Mouse (Mus musculus) brain, embryonic 14.5 days (tissue): ENCODE results near the gene Kdr. TPM values are rescaled to one million over a fixed set of nuclear protein-coding genes. Genes with fewer than 3 reads are reported as not detected.
A peak's percentile ranks its signal among the peaks of the same experiment; 100 is the strongest.

ENCODE experiments used
- DNase-seq: peaks from one replicate; pipeline ENCODE4 v3.0.0-alpha.2; 2011; ENCODE audit warnings: low read depth
- CTCF ChIP-seq: fragments of 200-500 bp; IDR thresholded peaks from 2 replicates; pipeline ENCODE4 v1.5.1; 2012; ENCODE audit warnings: inconsistent platforms, mild to moderate bottlenecking, moderate library complexity, borderline replicate concordance; ENCODE audit not compliant: insufficient read depth, insufficient read length; ENCODE audit errors: extremely low read depth
- POLR2A ChIP-seq: fragments of 200-500 bp; IDR thresholded peaks from 2 replicates; pipeline ENCODE4 v1.6.1; 2012; ENCODE audit warnings: mild to moderate bottlenecking, inconsistent platforms, borderline replicate concordance; ENCODE audit not compliant: poor library complexity, insufficient read depth, insufficient read length, severe bottlenecking; ENCODE audit errors: extremely low read depth
- polyA plus RNA-seq: library from polyadenylated mRNA; depleted of rRNA; stranded (reverse); fragments of >200 nt; gene quantifications from 2 replicates; pipeline ENCODE4 v1.2.3, GENCODE M21; 2012

Kdr gene
- polyA plus RNA-seq, 1 experiment: 25.8 TPM

DNA sequence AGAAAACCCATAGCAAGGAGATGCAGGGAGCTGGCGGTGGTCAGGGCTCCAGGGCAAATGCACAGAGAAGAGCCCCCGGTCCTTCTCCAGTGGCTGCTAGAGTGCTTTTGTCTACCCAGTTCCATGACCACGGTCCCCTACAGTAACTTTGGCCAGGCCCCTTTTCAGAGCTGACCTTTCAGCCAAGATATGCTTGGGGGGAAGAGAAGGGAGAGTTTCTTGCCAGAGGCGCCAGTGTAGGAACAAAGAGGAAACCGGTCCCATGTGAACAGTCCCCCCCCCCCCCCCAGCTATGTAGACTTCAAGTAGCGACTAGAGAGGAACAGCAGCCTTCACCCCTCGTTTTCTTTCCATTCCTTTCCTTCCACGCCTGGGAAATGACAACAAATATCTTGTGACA, 850 bp upstream of the Kdr start:
- no peak for TF ChIP-seq POLR2A
- no peak for TF ChIP-seq CTCF

DNA sequence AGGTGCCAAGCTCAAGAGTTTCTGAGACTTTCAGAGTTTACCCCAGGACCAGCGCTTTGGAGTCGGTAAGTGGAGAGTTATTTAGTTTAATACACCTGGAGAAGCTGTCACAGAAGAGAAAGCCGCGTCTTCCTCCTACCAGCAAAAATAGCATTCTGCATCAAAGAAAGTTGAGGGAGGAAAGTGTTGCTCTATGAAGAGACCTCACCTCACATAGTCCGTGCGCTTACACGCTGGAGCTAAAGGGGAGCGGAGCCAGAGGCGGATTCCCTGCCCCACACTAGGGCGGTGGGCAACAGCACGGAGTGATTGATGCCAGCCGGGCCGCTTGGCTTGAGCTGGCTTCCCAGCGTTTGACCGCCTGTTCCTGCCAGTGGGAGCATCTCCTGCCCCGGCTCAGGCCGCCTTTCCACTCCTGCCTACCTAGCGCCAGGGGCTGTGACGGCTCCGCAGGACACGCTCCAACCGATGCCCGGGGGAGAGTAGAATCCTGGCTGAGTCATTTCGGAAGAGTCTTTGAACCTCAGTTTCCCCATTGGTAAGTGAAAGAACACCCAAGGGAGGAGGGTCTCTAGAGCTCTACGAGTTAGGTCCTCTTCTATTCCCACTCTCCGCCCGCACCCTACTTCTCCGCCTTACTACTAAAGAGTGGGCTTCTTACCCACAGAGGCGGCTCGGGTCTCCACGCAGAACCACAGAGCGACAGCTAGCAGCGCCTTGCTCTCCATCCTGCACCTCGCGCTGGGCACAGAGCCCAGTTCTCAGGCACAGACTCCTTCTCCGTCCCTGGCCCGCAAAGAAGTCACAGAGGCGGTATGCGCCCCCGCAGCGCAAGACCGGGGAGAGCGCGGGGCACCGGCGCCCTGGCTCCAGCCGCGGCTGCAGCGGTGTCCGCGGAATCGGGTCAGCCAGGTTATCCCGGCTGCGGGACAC, 551 bp downstream of the Kdr start:
- TF ChIP-seq POLR2A (no peak), CTCF (no peak)
- peak; percentile 71 for DNase-seq

More for the DNA sequence above, 850 bp upstream of the Kdr start:
- DNase-seq: no peak

DNA sequence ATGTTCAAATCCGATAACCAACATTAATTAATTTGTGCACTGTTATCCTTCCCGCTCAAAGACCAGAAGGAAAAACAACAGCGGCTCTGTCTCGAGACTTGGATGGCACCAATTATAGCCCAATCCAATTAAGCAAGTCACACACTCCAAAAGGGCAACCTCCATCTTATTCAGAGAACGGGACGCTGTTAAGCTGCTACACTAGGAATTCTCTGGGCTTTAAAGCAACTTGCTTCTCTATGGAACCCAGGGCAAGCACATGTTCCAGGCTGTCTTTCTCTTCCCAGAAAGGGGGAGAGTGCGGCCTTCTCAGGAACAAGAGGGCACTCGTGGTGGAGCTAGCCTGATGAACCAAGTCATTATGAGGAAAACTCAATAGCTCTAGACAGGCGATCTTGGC, 1.6 kb downstream of the Kdr start:
- TF ChIP-seq POLR2A (no peak), CTCF (no peak)
- DNase-seq: peak; percentile 68

DNA sequence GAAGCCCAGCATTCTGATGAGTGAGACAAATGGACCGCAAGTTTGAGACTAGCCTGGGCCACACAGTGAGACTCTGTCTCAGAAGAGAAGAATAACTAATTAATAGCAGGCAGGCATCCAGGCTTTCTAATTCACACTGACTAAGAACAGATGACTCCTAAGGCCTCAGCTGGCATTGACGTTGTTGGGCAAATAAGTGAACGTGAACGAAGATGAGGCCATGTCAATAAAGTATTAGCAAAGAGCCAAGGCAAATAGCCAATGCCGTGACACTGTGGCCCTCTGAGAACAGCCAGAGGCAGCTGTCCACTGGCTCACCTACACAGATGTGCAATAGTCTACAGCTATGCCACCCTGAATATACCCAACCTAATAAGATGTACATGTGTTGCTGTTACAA, 2.9 kb downstream of the Kdr start:
- TF ChIP-seq CTCF: no peak
- TF ChIP-seq POLR2A: no peak
- peak; percentile 57 for DNase-seq

DNA sequence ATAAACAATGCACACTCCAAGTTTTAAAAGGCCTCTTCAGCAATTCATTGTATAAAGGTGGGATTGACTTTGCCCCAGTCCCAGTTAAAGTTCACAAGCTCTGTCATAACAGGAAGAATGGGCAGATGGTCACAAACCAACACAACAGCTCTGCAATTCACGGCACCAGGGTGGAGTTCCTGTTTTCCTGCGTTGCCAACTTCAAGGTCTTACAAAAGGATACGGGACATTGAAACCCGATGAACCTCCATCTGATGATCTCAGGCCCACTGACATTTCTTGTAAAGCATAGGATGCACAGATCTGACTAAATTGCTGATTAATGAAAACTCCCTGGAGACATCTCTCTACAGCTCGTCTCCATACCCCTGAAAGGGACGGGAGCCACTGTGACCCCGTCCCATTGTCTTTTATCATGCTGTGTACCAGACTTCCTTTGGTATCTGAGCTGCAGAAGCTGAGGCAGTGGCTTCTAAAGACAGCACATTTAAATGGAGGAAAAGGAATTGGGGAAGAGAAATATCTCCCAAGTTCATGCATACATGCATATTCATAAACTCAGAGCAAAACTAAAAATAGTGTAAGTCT, 3.6 kb downstream of the Kdr start:
- no peak for TF ChIP-seq CTCF
- no peak for TF ChIP-seq POLR2A
- DNase-seq: no peak

DNA sequence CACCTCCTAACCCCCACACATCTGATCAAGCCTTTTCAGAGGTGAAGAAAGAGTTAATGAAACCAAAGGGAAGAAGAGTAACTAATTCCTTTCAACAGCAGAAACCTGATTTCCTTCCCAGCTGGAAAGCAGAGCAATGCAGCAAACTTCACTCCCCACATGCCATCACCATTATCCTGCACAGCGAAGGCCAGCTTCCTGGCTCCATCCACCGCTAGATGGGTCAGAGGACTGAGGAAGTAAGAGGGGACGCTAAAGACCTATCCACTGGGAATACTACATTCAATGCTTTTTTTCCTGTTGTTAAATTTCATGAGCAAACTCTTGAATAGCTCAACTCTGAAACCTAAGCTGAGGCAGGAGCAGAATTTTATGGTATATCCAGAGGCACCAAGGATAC, 8.4 kb downstream of the Kdr start:
- TF ChIP-seq POLR2A: no peak
- no peak for TF ChIP-seq CTCF
- DNase-seq: no peak

DNA sequence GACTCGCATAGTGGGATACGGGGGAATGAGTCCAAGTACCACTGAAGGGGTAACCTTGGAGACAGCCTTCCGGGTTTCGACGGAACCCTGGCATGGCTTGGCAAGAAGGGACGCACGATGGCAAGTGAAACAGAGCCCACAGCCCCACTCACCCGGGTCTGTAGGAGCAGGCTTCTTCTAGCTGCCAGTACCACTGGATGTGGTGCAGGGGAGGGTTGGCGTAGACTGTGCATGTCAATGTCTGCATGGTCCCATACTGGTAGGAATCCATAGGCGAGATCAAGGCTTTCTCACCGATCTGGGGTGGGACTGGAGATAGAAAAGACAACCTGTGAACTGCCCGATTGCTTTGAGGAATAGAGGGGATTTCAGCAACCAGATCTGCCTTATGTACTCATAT, 15.7 kb downstream of the Kdr start:
- TF ChIP-seq CTCF: no peak
- no peak for DNase-seq

DNA sequence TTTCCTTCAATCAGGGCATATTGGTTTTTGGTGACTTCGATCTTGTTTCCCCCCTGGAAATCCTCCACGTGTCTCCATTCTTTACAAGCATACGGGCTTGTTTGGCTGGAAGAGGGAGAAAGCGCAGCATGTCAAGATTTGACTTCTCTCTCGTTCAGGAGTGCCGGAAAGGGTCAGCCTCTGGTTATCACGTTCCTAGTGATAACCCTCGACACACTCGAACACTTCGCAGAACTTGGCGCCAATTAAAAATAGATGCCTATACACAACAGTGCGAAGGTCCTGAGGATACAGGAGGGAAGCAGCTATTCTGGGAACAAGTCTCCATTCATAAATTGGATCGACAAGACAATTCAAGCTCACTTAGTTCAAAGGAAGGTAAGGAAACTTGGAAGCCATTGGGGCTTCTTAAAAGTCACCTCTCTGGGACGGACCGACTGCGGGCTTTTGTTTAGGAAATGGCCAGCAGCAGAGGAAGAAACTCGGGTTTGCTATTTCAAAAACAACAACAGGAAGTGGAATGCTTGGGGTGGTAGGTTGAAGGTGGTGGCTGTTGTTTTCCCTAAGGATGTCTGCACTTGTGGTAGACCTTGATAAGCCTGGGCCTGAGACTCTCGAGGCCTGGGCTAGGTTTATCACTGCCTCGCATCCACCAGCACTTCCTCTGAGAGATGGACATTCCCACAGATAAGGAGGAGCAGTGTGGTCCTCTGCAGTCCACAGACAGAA, 16.4 kb downstream of the Kdr start:
- no peak for TF ChIP-seq POLR2A
- no peak for TF ChIP-seq CTCF

DNA sequence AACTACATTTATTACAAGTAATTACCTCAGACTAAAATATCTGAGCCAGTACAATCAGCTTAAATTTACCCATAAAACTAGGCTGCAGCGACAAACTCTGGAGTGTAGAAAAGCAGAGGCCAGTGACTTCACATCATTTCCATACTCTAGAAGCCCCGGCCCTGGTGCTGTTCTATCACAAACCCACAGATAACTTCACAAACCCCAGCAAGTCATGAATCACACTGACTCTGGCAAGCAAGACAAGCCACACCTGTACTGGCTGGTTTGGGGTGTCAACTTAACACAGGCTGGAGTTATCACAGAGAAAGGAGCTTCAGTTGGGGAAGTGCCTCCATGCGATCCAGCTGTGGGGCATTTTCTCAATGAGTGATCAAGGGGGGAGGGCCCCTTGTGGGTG, 18.4 kb downstream of the Kdr start:
- no peak for DNase-seq
- TF ChIP-seq POLR2A (no peak), CTCF (no peak)

More for the DNA sequence above, 16.4 kb downstream of the Kdr start:
- DNase-seq: no peak

DNA sequence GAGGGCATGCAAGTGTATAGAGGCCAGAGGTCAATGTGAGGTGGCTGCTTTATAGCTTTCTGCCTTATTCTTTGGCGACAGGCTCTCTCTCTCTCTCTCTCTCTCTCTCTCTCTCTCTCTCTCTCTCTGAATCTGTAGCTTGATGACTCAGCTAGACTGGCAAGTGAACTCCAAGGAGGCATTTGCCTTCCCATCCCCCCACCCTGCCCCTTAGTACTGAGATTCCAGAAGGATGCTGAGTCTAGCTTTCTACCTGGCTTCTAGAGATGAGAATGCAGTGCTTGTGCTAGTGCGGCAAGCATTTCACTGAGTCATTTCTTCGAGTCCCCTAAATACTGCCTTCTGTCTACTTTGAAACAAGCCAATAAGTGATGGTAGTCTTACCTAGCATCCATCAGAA, 21.7 kb downstream of the Kdr start:
- DNase-seq: no peak
- TF ChIP-seq POLR2A: no peak
- no peak for TF ChIP-seq CTCF

DNA sequence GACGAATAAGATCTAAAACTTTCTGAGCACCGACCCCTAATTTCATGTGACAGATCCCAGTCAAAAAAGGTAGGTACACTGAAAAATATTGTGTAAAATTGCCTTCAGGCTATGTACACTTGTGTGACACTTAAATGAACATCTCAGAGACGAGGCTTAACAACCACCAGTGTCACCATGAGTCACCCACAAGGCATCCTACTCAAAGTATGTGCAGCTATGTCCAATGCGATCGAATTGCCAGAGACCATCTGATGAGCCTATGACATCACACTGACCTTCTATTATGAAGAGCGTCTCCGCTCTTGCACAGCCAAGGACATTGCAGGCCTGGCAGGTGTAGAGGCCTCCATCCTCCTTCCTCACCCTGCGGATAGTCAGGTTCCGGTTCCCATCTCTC, 22.4 kb downstream of the Kdr start:
- no peak for DNase-seq
- TF ChIP-seq POLR2A (no peak), CTCF (no peak)

DNA sequence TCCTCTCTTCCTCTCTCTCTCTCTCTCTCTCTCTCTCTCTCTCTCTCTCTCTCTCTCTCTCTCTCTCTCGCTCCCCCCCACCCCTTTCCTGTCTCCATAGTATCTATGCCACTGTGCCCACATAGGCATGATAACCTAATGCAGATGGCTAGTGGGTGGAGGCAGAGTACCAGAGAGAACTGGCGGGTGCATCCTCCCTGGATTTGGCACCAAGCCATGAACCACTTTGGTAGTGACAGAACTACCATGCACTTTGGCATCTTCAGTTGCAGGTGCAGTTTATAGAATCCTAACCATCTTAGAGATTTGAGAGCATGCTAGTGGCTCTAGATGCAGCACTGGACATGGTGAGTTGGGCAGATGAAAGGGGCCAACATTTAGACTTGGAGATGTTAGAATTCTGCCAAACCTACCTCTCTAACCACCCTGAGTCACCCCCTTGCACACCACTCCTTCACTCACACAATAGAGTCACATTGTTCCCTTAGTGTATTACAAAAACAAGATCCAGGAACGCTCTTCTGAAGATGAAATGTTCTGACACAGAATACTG, 23.4 kb downstream of the Kdr start:
- DNase-seq: no peak
- TF ChIP-seq POLR2A: no peak
- no peak for TF ChIP-seq CTCF
